Mouse (Mus musculus): ENCODE results near the gene 1700022I11Rik. TPM values are rescaled to one million over a fixed set of nuclear protein-coding genes. Genes with fewer than 3 reads are reported as not detected.
A peak's percentile ranks its signal among the peaks of the same experiment; 100 is the strongest.

Gene 1700022I11Rik
- total RNA-seq, 2 experiments from 2014 or later, result not detected

DNA sequence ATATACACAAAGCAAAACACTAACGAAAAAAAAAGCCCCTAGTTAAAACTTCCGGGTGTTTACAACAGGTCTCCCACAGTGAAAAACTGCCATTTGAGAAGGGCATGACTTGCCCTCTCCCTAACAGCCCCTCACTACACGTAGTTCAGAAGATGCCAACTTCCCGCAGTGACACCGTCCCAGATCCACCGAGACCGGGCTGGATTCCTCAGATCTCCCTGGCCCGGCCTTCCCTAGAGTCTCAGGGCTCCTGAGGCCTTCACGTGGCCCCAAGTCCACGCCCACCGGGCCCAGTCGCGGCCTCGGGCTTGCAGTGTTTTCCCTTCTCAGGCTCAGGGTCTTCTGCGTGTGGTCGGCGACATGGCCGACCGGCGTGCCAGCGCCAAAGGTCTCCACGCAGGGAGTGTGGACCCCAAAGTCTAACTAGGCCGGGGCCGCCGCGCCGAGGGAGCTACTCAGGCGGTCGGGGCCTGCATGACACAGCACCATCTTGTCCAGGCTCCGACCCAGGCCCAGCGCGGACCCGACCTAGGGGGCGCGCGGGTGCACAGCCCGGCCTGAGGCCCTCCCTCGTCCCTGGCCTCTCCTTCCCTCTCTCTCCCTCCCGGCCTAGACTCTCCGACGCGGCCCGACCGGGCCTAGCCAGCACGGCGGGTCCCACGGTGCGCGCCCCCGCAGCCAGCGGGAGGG, 30.2 kb downstream of the 1700022I11Rik start:
- peak; percentile 63 for ATAC-seq (replicated peaks; ENCODE audit: low FRiP score, poor library complexity, severe bottlenecking)

DNA sequence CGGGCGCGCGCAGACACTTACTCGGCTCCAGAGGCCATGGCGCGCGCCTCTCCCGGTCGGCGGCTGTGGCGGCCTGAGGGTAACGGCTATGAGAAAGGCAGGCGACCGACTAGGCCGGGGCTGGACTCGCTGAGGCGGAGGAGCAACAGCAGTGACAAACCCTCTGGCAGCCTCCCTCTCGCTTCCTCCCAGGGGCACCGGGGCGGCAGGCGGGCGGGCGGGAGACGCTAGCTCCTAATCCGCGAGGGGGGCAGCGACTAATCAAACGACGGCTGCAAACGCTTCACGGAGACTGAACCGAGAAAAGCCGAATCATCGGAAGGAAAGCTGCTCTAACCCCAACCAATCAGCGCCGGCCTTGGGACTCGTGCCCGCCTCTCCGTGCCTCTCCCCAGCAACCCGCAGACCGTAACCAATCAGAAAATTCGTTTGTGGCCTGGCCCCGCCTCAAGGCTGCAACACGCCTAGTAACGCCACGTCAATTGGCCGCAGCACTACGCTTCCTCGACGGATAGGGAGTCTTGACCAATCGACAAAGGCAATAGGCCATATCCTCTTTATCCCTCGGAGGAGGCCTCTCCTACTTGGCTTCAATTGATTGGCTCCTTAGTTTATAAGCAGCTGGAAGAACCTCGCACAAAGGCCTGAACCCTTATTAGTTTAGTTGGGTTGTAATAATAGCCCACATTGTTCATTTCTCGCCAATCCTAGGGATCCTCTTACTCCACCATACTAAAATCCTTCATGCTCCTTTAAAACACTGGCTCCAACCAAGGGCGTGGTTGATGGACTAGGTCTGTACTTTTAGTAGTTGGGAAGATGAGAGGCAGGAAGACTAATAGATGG, 31.0 kb downstream of the 1700022I11Rik start, which contains the start of gene Vcp:
Gene Vcp, minus strand, starts transcription at position 367 of the 846 bp plus-strand sequence.
- peak; percentile 92 for ATAC-seq (replicated peaks; ENCODE audit: low FRiP score, poor library complexity, severe bottlenecking)

DNA sequence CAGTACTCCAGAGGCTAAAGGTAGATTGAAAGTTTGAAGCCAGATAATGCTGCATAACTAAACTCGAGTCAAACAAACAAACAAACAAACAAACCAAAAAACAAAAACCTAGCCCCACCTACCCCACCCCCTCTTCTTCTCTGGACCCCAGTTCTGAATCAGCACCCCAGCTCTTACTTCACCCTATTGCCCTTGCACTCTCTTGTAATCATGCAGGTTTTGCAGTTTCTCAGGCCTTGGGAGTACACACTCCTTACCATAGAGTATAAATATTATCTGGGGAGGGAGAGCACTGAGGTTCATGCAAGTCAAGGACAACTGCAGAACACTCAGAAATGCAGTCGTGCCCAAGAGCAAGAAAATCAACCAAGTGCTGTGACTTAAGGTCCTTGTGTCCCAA, 31.9 kb downstream of the 1700022I11Rik start:
- ATAC-seq (replicated peaks; ENCODE audit: low FRiP score, poor library complexity, severe bottlenecking), result no peak

DNA sequence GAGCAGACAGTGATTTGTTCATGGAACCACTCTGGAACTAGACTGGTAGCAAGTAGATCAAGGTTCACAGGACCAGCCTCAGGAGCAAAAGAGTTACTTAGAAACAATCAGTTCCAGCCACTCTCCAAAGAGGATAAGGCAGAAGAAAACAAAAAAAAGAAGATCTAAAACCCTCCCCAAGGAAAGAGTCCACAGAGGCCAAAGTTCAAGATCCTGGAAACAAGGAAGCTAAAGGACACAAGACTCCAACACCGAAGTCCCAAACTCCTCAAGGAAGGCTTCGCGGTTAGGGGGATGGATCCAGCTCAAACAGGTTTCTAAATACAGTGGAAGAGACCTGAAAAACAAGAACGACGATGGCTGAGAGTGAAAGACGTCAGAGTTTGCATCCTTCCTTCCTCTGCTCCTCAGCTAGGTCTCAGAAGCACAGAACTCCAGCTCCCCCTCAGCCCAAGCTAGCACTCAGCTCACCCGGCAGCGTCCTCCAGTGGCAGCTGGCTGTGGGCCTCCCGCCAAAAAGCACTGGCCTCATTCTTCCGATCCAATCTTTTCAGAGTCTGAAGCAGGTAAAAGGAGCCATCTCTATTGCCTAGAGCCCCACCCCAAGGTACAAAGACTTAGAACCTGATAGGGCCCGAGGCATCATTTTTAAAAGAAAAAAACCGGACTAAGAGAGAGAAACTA, 33.5 kb downstream of the 1700022I11Rik start:
- no peak for ATAC-seq (replicated peaks; ENCODE audit: low FRiP score, poor library complexity, severe bottlenecking)

DNA sequence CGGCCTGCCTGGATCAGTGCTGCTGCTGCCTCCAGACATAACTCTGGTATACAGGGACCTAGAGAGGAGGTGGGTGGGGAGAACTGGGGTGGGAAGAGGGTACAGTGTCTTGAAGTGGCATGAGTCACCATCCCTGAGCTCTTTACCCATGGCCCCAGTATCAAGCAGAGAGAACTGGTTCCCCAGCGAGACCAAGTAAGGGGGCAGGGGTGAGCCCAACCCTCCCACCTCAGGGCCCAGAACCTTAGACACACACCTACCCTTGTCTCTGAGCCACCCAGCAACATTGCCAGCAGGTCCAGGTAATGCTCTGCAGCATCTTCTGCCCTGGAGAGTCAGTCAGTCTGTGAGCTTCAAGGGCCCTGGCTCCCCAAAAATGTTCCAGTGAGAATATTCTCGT, 35.5 kb downstream of the 1700022I11Rik start:
- ATAC-seq (replicated peaks; ENCODE audit: low FRiP score, poor library complexity, severe bottlenecking), result no peak

DNA sequence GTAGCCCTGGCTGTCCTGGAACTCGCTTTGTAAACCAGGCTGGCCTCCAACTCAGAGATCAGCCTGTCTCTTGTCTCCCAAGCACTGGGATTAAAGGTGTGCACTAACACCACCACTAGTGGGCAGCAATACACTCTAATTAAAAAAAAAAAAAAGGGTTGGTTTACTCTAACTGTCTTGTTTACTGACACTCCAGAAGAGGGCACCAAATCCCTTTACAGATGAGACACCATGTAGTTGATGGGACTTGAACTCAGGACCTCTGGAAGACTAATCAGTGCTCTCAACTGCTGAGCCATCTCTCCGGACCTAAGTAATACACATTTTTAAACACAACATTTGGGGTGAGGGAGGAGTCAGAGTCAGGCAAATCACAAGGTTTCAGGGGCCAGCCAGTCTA, 36.4 kb downstream of the 1700022I11Rik start:
- ATAC-seq (replicated peaks; ENCODE audit: low FRiP score, poor library complexity, severe bottlenecking), result peak; percentile 66

DNA sequence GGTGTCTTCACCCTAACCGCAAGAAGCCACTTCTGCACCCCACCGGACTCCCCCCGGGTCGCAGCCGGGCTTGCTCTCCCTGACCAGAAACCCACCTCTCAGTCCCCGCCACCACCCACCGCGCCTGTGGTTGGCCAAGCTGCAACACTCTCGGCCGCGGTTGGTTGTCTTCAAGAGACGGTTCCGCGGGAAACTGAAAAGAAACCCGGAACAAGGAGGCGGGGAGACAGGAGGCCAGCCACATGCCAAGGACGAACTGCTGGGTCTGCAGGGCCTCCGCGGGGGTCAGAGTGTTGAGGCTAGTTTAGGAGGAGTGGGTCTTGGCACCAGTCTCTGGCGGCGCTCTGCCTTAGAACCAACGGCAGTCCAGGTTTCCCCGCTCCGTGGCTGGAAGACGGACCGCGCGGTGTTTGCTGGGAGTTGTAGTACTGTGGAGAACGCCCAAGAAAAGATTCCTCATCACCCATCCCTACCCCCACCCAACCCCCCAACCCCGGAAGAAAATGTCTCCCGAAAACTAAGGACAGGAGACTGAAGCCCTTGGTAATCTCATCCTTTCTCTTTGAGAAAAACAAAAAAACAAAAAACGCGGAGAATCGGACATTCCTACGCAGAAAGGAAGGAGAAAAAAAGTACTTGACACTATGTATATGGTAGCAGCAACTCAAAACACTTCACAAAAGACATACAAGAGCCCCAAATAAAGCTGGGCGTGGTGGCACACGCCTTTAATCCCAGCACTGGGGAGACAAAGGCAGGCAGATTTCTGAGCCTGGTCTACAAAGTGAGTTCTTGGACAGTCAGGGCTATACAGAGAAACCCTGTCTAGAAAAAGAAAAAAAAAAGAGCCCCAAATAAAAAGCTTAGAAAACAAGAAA, 41.0 kb downstream of the 1700022I11Rik start, which contains the start of gene Fancg:
Gene Fancg, minus strand, starts transcription at position 346 of the 878 bp plus-strand sequence.
- ATAC-seq (replicated peaks; ENCODE audit: low FRiP score, poor library complexity, severe bottlenecking), result peak; percentile 89

DNA sequence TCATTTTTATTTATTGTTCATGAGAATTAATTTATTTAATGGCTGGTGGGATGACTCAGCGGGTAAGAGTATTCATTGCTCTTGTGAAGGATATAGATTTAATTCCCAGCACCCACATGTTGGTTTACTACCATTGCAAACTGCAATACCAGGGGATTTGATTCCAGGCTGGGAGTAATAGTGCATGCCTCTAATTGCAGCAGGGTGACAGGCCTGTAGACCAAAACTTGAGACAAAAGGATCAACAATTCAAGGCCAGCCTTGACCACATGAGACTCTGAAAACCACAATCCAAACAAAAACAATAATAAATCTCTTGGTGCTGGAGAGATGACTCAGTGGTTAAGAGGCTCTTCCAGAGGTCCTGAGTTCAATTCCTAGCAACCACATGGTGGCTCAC, 42.7 kb downstream of the 1700022I11Rik start:
- no peak for ATAC-seq (replicated peaks; ENCODE audit: low FRiP score, poor library complexity, severe bottlenecking)

DNA sequence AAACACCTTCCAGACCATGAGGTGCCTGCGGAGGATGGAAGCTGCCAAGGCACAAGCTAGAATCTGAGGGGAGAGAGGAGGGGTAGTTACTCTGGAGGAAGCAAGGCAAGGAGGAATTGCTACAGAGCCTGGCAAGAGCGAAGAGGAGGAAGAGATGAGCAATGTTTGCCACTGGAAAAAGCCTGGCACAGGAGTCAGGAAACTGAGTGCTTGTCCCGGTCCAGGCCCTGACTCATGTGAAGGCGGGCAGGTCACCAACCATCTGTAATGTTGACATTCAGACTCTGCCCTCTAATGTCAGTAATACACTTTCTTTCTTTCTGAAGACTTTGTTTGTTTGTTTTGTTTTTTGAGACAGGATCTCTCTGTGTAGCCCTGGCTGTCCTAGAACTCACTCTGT, 48.8 kb downstream of the 1700022I11Rik start:
- no peak for ATAC-seq (replicated peaks; ENCODE audit: low FRiP score, poor library complexity, severe bottlenecking)

DNA sequence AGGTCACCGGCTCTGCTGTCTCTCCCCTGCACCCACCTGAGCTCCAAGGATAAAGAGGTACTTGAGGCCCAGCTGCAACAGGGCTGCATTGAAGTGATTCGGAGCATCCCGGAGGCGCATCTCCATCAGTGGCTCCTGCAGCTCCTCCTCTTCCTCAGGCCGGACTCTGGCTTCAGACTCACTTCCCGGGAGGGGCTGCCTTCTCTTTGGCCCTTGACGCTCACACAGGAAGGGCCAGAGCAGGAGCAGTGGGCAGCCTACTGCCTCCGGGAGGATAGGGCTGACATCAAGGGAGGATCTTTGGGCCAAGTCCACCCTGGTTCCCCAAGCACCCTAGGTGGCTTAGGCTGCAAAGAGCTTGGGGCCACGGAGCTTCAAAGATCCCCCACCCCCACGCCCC, 49.8 kb downstream of the 1700022I11Rik start:
- no peak for ATAC-seq (replicated peaks; ENCODE audit: low FRiP score, poor library complexity, severe bottlenecking)

DNA sequence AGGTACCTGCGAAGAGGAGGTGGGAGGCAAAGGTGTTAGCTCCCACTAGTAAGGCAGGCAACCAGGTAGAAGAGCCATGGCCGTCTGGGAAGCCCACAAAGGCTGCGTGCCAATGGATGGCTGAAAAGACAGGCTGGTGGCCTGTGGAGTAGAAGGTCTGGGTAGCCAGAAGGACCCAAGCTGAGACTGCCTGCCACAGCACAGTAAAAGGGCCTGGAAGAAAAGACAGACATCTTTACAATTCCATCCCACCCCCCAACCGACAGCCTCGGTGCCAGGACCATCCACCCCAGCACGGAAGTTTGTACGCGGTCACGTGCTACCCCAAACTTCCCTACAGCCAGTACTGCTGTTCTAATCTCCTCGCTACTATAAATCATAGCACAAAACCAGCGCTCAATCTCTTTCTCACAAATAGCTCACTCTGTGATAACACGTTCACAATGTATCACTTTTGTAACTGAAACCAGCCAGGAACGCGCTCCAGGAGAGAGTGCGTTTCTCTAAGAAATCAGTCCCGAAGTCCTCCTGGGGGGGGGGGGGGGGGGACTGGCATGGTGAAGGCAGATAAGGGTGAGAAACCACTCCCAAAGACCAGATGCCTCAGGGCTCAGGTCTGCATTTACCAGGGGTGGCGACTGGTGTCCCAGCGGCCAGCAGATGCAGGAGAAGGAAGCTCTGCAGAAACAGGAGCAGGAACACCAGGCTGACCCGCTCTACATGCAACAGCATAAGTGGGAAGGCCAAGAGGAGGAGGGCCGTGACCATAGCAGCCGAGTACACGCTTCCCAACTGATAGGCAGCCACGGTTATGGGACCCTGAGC, 50.4 kb downstream of the 1700022I11Rik start:
- ATAC-seq (replicated peaks; ENCODE audit: low FRiP score, poor library complexity, severe bottlenecking), result no peak

DNA sequence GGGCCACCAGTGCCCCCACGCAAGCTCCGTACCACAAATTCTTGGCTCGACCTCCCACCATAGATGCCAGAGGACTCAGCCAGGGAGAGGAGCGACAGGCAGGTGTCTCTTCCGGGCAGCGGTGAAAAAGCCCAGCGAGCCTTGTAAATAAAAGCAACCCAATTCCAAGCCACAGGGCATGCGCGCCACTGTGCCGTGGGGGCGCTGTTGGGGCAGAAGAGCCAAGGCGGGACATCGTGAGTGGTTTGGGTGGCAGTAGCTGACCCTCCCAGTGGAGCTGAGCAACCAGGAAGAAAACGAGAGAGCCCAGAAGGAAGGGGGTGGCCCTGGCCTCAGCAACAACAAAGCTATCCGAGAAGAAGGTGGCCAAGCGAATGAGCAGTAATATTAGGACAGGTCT, 51.5 kb downstream of the 1700022I11Rik start:
- ATAC-seq (replicated peaks; ENCODE audit: low FRiP score, poor library complexity, severe bottlenecking), result no peak

DNA sequence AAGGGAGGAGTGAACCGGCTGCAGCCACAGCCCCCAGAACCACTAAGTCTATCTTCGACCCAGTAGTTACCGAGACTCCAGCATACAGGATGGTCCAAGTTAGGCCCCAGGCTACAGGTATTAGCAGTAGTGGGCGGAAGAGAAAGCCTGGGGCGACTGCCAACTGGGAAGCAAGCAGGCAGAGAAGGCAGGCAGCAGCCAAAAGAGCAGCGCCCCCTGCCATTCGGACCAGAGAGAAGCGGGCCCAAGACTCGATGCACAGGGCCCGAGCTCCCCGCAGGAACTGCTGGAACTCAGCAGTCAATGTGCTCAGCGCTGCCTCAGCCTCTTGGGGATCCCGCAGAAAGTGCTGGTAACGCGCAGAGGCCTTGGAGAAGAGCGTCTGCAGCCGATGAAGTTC, 51.9 kb downstream of the 1700022I11Rik start:
- no peak for ATAC-seq (replicated peaks; ENCODE audit: low FRiP score, poor library complexity, severe bottlenecking)

DNA sequence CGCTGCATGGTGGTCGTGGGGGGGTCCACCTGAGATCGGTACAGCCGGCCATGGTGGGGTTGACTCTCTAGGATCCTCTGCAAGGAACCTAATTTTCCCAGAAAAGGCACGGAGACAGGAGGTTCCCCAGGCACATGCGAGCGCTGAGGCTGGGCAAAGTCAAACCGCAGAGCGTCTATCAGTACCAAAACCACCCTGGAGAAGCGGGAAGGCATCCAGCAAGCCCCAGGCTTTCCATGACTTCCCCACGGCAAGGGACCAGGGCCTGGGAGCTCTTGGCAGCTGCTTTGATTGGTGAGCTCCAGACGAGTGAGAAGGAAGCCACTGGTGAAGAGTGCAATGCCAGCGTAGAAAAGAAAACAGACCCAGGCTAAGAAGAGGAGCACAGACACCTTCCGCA, 55.3 kb downstream of the 1700022I11Rik start:
- no peak for ATAC-seq (replicated peaks; ENCODE audit: low FRiP score, poor library complexity, severe bottlenecking)

DNA sequence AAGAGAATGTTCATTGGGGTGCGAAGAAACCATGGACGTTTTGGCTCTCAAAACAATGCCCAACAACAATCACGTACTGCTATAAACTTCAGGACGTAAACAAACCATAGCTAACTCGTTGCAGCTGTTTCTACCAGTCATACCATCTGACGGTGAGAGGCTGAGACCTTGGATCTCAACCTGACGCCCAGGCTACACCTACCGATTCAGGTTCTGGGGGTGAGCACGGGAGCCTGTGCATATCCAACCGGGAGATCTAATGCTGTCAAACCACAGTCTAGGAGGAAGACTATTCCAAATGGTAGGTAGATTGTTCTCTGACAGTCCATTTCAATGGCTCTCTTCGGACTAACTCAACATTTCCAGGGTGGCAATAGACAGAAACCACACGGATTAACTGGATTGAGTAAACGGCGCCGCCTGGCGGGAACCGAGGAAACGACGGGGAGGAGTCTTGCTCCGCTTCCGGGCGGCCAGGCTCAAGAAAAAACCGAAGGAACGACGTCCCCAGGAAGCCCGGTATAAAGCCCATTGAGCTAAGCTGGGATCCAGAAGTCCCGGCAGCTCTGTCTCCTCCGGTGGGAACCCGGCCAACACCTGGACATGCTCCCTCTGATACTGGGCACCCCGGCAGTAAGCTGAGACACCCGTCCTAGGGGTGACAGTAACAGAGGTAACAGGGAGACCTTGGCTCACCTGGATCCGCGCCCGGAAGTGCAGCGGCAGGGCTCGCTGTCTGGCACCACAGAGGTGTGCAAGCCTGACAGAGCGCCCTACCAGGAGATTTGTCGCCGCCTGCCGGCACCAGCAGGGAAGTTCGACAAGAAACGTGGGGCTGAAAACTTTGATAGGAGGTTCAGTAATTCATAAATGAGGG, 55.9 kb downstream of the 1700022I11Rik start, which contains the start of gene Pigo:
Gene Pigo, minus strand, starts transcription at position 736 of the 877 bp plus-strand sequence.
- ATAC-seq (replicated peaks; ENCODE audit: low FRiP score, poor library complexity, severe bottlenecking), result peak; percentile 92

DNA sequence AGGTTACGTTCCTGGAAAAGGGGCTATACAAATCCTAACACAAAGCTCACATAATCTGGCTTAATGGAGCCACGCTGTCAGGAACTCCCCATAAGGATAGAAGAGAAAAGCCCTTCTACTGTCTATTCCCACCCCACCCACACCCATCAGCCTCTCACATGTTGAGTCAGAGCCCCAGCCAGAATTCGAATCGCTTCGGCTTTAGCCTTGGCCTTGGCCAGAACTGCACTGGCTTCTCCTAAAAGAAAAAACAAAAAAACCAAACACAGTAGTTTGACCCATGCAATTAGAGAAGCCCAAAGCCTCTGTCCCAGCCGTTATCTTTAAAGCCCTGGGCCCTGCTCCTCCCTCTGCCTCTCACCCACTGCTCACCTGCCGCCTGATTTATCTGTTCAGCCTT, 59.7 kb downstream of the 1700022I11Rik start:
- ATAC-seq (replicated peaks; ENCODE audit: low FRiP score, poor library complexity, severe bottlenecking), result no peak

DNA sequence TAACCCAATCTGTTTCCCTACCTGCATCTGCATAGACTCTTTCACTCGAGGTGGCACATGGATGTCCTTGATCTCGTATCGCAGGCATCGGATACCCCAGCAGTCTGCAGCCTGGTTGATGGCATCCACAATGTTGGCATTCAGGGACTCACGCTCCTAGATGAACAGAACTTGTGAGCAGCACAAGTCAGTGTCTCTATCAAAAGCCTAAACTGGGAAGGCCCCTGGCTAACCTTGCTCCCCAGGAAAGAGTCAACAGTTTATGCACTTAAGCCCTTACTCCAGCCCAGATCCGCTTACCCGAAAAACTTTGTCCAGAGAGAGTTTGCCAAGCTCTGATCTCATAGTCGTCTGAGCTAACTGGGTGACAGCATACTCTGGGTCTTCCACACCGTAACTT, 60.3 kb downstream of the 1700022I11Rik start:
- no peak for ATAC-seq (replicated peaks; ENCODE audit: low FRiP score, poor library complexity, severe bottlenecking)

DNA sequence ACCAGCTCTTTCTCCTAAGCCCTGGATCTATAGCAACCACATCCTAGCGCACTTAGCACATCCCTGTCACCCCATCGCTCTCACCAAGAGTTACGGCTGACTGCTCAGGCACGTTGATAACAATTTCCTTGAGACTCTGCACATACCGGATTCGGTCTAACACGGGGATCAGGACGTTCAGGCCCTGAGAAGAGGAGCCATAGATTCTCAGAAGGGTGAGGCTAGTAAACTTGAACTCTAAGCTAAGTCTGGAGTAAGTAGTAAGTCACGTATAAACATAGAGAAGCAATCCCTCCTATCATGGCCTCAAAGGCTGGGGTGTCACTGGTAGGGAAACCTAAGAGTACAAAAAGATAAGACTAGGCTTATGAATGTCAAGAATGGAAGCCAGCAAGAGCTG, 60.9 kb downstream of the 1700022I11Rik start:
- ATAC-seq (replicated peaks; ENCODE audit: low FRiP score, poor library complexity, severe bottlenecking), result peak; percentile 25

Data from erythroblast, adult 5-6 weeks (primary cell).